Mouse (Mus musculus) heart, postnatal 14 days (tissue): ENCODE data around the gene Pde4c. TPM values are rescaled to one million over a fixed set of nuclear protein-coding genes. Genes with fewer than 3 reads are reported as not detected.

Experiments used
- DNase-seq, 2 experiments: peaks; one replicate each; pipeline ENCODE4 v3.0.0; 2021 to 2022
- intact Hi-C: fragments of 180-260 bp; cut with DNase I; formaldehyde crosslinking; loops from one replicate; pipeline ENCODE4 v1.15.1; 2025
- long read RNA-seq, 2 experiments: library from polyadenylated mRNA; stranded (forward); transcript quantifications; one replicate each; pipeline ENCODE4 v2.0.0; 2021
- total RNA-seq, 2 experiments: library from RNA; stranded (reverse); gene quantifications; 2 replicates each; pipeline ENCODE4 v1.2.3; 2021

The Pde4c gene
- 1 to 10 TPM; 4.5 to 4.6 TPM for total RNA-seq
- long read RNA-seq, experiment 1, partial matches to known transcripts, result 1 of 7 reads
- long read RNA-seq, experiment 1, other reads (novel, unspliced or antisense), result 4 of 7 reads
- long read RNA-seq, experiment 2, transcript Pde4c-207 (15 exons, 3,099 nt), result major isoform, 7 of 11 reads
- long read RNA-seq, experiment 2, partial matches to known transcripts, result 0 of 11 reads
- long read RNA-seq, experiment 2, other reads (novel, unspliced or antisense), result 4 of 11 reads

GRCm38 (mm10) chr8:70723486-70724210 is at the start of gene Pde4c:
TSS of gene Pde4c (plus strand) at chr8:70723720.
- intact Hi-C loops, result no loop called here

GRCm38 (mm10) chr8:70674109-70674508 is 49.4 kb upstream of the Pde4c start:
- intact Hi-C loops, result loop anchor here (2.0 kb wide), 1 partner anchor 21 kb away; no protein-coding TSS in a partner anchor

More at GRCm38 (mm10) chr8:70723486-70724210, at the start of gene Pde4c:
- no peak for DNase-seq

GRCm38 (mm10) chr8:70674716-70675115 is 48.8 kb upstream of the Pde4c start:
- no peak for DNase-seq
- intact Hi-C loops, result loop anchor here (2.0 kb wide), 1 partner anchor 20 kb away; no protein-coding TSS in a partner anchor

More at GRCm38 (mm10) chr8:70674109-70674508, 49.4 kb upstream of the Pde4c start:
- no peak for DNase-seq

- intact Hi-C loops, result loop anchor here (2.0 kb wide), 1 partner anchor 19 kb away; no protein-coding TSS in a partner anchor
- no peak for DNase-seq
These were observed 48.2 kb upstream of the Pde4c start for GRCm38 (mm10) chr8:70675336-70675735.

GRCm38 (mm10) chr8:70677451-70678080 is 46.0 kb upstream of the Pde4c start:
- intact Hi-C loops, result no loop called here
- DNase-seq, result no peak

- intact Hi-C loops, result no loop called here
- no peak for DNase-seq
These were observed 44.8 kb upstream of the Pde4c start for GRCm38 (mm10) chr8:70678679-70679078.

GRCm38 (mm10) chr8:70679404-70679803 is 44.1 kb upstream of the Pde4c start:
- intact Hi-C loops, result no loop called here
- no peak for DNase-seq

GRCm38 (mm10) chr8:70680039-70680438 is 43.5 kb upstream of the Pde4c start:
- DNase-seq, result no peak

GRCm38 (mm10) chr8:70681410-70681809 is 42.1 kb upstream of the Pde4c start:
- no peak for DNase-seq
- intact Hi-C loops, result no loop called here

More at GRCm38 (mm10) chr8:70680039-70680438, 43.5 kb upstream of the Pde4c start:
- intact Hi-C loops, result no loop called here

GRCm38 (mm10) chr8:70682193-70682592 is 41.3 kb upstream of the Pde4c start:
- intact Hi-C loops, result no loop called here
- DNase-seq, result peak; percentile 81 to 86

- no peak for DNase-seq
- intact Hi-C loops, result no loop called here
These were observed 40.8 kb upstream of the Pde4c start for GRCm38 (mm10) chr8:70682692-70683091.

- intact Hi-C loops, result no loop called here
- no peak for DNase-seq
These were observed 39.2 kb upstream of the Pde4c start for GRCm38 (mm10) chr8:70684291-70684690.

- intact Hi-C loops, result no loop called here
- peak; percentile 73 to 88 for DNase-seq
These were observed 35.9 kb upstream of the Pde4c start for GRCm38 (mm10) chr8:70687576-70687975.

- intact Hi-C loops, result no loop called here
- DNase-seq, result no peak
These were observed 35.4 kb upstream of the Pde4c start for GRCm38 (mm10) chr8:70688136-70688535.

- no peak for DNase-seq
- intact Hi-C loops, result no loop called here
These were observed 33.6 kb upstream of the Pde4c start for GRCm38 (mm10) chr8:70689892-70690390.

- intact Hi-C loops, result no loop called here
- DNase-seq, result no peak
These were observed 32.3 kb upstream of the Pde4c start for GRCm38 (mm10) chr8:70691230-70691629.

- intact Hi-C loops, result no loop called here
These were observed 31.7 kb upstream of the Pde4c start for GRCm38 (mm10) chr8:70691727-70692231.

GRCm38 (mm10) chr8:70693636-70694035 is 29.9 kb upstream of the Pde4c start:
- intact Hi-C loops, result loop anchor here (2.0 kb wide), 1 partner anchor 19 kb away; no protein-coding TSS in a partner anchor
- no peak for DNase-seq

More at GRCm38 (mm10) chr8:70691727-70692231, 31.7 kb upstream of the Pde4c start:
- no peak for DNase-seq

- DNase-seq, result peak; percentile 56 to 63
- intact Hi-C loops, result loop anchor here (2.0 kb wide), 1 partner anchor 21 kb away; no protein-coding TSS in a partner anchor
These were observed 28.1 kb upstream of the Pde4c start for GRCm38 (mm10) chr8:70695318-70696018.
